Mouse (Mus musculus) CD4-positive, CD25-positive, alpha-beta regulatory T cell, adult 2 months (primary cell): ENCODE data around the gene Pygo1.

Experiments
- DNase-seq: peaks from one replicate; pipeline ENCODE4 v3.0.0-alpha.2; 2012; ENCODE audit warnings: low read depth, low spot score

Gene Pygo1

DNA sequence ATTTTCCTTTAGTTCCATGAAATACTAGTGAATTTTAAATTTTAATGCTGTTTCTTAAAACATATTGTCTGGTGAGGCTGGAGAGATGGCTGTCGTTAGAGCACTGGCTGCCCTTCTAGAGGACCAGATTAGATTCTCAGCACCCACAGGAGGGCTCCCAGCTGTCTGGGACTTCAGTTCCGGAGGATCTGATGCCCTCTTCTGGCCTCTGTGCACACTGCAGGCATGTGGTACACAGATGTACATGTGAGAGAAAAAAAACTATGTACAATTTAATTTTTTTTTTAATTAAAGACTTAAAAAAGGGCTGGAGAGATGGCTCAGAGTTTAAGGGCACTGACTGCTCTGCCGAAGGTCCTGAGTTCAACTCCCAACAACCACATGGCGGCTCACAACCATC is 9.9 kb downstream of the Pygo1 start:
- DNase-seq, result peak; percentile 22

- no peak for DNase-seq
Observed at GRCm38 (mm10) chr9:72936301-72936700, 10.9 kb downstream of the Pygo1 start.

GRCm38 (mm10) chr9:72943424-72943823 is 18.0 kb downstream of the Pygo1 start:
- DNase-seq, result peak; percentile 36

DNA sequence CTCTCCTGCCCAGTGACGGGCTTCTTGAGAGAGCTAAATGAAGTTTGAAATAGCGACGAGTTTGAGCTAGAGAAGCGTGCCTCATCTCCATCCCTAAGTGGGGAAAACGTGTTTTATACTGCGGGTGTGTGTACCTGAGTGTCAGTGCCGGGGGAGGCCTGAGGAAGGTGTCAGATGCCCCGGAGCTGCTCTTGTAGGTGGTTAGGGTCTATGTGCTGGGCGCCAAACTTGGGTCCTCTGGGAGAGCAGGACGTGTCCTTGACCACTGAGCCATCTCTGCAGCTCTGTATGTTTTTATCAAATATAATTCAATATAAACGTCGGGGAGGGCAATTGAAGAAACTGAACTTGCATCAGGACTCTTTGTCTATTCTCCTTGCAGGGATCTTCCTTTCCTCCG is 18.8 kb downstream of the Pygo1 start:
- no peak for DNase-seq

DNA sequence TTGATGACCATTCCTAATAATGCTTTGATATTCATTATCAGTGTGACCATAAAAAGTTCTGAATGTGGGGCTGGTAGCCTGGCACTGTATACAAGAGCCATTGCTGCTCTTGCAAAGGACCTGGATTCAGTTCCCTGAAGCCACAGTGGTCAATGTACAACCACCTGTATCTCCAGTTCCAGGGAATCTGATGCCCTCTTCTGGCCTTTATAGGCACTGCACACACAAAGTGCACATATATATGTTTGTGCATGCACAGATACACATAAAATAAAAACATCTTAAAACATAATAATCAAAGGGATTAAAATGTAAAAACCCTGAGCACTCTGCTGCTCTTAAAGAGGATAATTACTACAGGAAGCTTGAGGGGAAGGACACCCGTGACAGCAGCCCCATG is 21.6 kb downstream of the Pygo1 start:
- no peak for DNase-seq

- DNase-seq, result no peak
Observed at GRCm38 (mm10) chr9:72949572-72949971, 24.1 kb downstream of the Pygo1 start.

- DNase-seq, result peak; percentile 57
Observed at GRCm38 (mm10) chr9:72954746-72955145, 29.3 kb downstream of the Pygo1 start.

GRCm38 (mm10) chr9:72955546-72955945 is 30.1 kb downstream of the Pygo1 start:
- peak; percentile 84 for DNase-seq

- DNase-seq, result peak; percentile 95
Observed at GRCm38 (mm10) chr9:72958521-72959450, 33.3 kb downstream of the Pygo1 start, which contains the start of the genes Dyx1c1 and Gm44503. Dyx1c1 (plus strand) TSS chr9:72958785. Gm44503 (plus strand) TSS chr9:72958852.

GRCm38 (mm10) chr9:72961346-72961745 is 35.9 kb downstream of the Pygo1 start:
- DNase-seq, result peak; percentile 49

DNA sequence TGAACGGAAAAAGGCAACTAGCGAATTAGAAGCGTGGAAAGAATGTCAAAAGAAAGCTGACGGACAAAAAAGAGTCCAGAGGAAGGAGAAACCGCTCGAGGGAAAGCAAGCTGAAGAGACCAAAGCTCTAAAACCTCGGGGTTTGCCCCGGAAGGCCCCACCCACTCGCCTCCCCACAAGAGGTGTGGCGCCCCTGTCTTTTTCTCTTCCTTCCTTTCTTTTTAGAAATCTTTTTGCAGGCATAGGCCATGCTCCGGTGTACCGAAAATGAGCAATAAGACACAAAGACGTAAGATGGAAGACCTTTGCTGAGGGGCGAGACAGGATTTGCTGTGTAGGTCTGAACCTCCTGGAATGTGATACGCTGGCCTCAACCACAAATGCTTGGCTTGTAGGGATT is 36.5 kb downstream of the Pygo1 start:
- peak; percentile 84 for DNase-seq

- peak; percentile 89 for DNase-seq
Observed at GRCm38 (mm10) chr9:72968349-72969061, 43.1 kb downstream of the Pygo1 start.

DNA sequence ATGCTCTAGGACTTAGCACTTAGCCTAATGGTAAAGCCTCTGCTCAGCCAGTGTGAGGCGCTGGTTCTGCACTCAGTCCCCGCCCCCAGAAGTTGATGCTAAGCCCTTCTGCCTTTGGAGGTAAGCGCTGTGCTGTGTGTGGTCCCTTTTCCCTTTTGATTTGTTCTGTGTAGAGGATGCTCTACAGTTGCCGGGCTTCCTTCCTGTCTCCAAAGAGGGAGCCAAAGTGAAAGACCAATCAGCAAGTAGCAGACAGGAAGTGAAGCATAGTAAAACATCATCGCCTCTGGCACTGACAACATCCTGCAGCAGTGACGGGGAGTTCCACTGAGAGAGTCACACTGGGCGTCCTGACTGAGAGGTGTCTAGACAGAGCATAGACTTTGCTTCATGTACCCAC is 44.4 kb downstream of the Pygo1 start:
- peak; percentile 92 for DNase-seq

- no peak for DNase-seq
Observed at GRCm38 (mm10) chr9:72972435-72972834, 47.0 kb downstream of the Pygo1 start.

DNA sequence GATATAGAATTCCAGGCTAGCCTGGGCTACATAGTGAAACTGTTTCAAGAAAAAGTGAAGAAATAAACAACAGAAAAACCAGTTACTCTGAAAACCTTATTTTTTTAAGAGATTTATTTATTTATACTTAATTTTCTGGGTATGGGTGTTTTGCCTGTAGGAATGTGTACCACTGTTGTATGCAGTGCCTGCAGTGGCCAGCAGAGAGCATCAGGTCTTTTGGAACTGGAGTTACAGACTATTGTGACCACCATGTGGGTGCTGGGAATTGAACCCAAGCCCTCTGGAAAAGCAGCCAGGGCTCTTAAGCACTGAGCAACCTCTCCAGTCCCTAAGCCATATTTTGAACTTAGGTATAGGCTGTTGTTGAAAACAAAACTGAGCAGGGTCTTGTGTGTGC is 47.5 kb downstream of the Pygo1 start:
- no peak for DNase-seq

GRCm38 (mm10) chr9:72974734-72975133 is 49.3 kb downstream of the Pygo1 start:
- no peak for DNase-seq

- no peak for DNase-seq
Observed at GRCm38 (mm10) chr9:72975242-72975641, 49.8 kb downstream of the Pygo1 start.

GRCm38 (mm10) chr9:72983066-72983465 is 57.6 kb downstream of the Pygo1 start:
- DNase-seq, result peak; percentile 53

GRCm38 (mm10) chr9:72985250-72986220 is 60.1 kb downstream of the Pygo1 start, which contains the start of the genes Ccpg1os and Ccpg1:
Ccpg1os (minus strand) TSS chr9:72985382.
Ccpg1 (plus strand) TSS chr9:72985429.
- peak; percentile 99 for DNase-seq

DNA sequence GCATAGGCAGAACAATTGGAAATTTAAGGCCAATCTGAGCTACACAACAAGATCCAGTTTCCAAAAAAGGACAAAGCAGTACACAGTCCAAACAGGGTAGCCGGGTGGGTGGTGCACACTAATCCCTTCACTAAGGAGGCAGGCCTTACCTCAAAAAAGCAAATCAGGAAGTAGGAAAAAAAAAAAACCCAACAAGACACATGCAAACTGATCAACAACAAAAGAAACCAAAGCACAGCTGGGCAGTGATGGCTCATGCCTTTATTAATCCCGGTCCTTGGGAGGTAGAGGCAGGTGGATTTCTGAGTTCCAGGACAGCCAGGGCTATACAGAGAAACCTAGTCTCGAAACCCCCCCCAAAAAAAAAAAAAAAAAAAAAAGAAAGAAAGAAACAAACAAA is 62.3 kb downstream of the Pygo1 start:
- DNase-seq, result no peak

- no peak for DNase-seq
Observed at GRCm38 (mm10) chr9:72988706-72989105, 63.3 kb downstream of the Pygo1 start.
